Mouse (Mus musculus) megakaryocyte progenitor cell, adult 5-6 weeks (primary cell): Measurements from ENCODE around the gene Ihh. TPM values are rescaled to one million over a fixed set of nuclear protein-coding genes. Genes with fewer than 3 reads are reported as not detected.

Experiments
- ATAC-seq: replicated peaks from 2 replicates; pipeline ENCODE4 v1.8.0; 2016; ENCODE audit warnings: mild to moderate bottlenecking, moderate TSS enrichment, inconsistent platforms; ENCODE audit not compliant: poor library complexity
- total RNA-seq, 2 experiments: library from RNA; stranded (forward) in 1 of 2; stranded (reverse) in 1 of 2; fragments of 157-497, 149-512 nt in 1 of 2; fragments of 200-1000 nt in 1 of 2; gene quantifications; 2 replicates each; pipeline versions ENCODE4 v1.2.3 to v1.2.4; 2015 to 2017

The Ihh gene
- total RNA-seq, 2 experiments from 2014 or later, result 0.07 TPM; not detected in 1

GRCm38 (mm10) chr1:74947986-74948670 is 3.3 kb downstream of the Ihh start:
- ATAC-seq, result 0 out of 2 replicates have a peak, but pooled peaks have one; percentile 17

- no peak for ATAC-seq
These were observed 9.7 kb downstream of the Ihh start for GRCm38 (mm10) chr1:74941651-74942360.

- no peak for ATAC-seq
These were observed 11.7 kb downstream of the Ihh start for GRCm38 (mm10) chr1:74939762-74940161.

GRCm38 (mm10) chr1:74936221-74936830 is 15.1 kb downstream of the Ihh start:
- ATAC-seq, result no peak

- ATAC-seq, result no peak
These were observed 16.1 kb downstream of the Ihh start, which contains the start of gene Cfap65 for GRCm38 (mm10) chr1:74935402-74935801. Gene Cfap65, minus strand, starts transcription at chr1:74935599.

GRCm38 (mm10) chr1:74927621-74928296 is 23.7 kb downstream of the Ihh start:
- no peak for ATAC-seq

- ATAC-seq, result peak; percentile 55; the same call in 1 of the 2 replicates
These were observed 24.8 kb downstream of the Ihh start for GRCm38 (mm10) chr1:74926721-74927120.

GRCm38 (mm10) chr1:74924464-74924863 is 27.0 kb downstream of the Ihh start:
- no peak for ATAC-seq

- peak; percentile 52 for ATAC-seq
These were observed 35.8 kb downstream of the Ihh start for GRCm38 (mm10) chr1:74915706-74916105.

GRCm38 (mm10) chr1:74902191-74902590 is 49.3 kb downstream of the Ihh start:
- ATAC-seq, result no peak

GRCm38 (mm10) chr1:74901686-74902085 is 49.8 kb downstream of the Ihh start:
- ATAC-seq, result no peak

GRCm38 (mm10) chr1:74900341-74901285 is 50.9 kb downstream of the Ihh start:
- no peak for ATAC-seq

GRCm38 (mm10) chr1:74898656-74899431 is 52.6 kb downstream of the Ihh start:
- ATAC-seq, result no peak

- ATAC-seq, result no peak
These were observed 53.5 kb downstream of the Ihh start for GRCm38 (mm10) chr1:74897976-74898375.

Other genes starting within 250 kb of the Ihh start
- 2.4 and 10.6 TPM in 2 replicates for gene Cyp27a1, start 238.1 kb downstream of the Ihh start, total RNA-seq (2015)
- gene Cyp27a1, start 238.1 kb downstream of the Ihh start, total RNA-seq (2017), result 4.5 and 5.2 TPM in 2 replicates
- not detected in 2 replicates for gene Prkag3, start 202.5 kb downstream of the Ihh start, total RNA-seq (2015)
- gene Prkag3, start 202.5 kb downstream of the Ihh start, total RNA-seq (2017), result not detected in 2 replicates
- 0.07 and 0.17 TPM in 2 replicates for gene Wnt6, start 179.8 kb downstream of the Ihh start, total RNA-seq (2015)
- 0.74 TPM in 1 of 2 replicates, not detected in the other for gene Wnt6, start 179.8 kb downstream of the Ihh start, total RNA-seq (2017)
- not detected in 2 replicates for gene Wnt10a, start 160.2 kb downstream of the Ihh start, total RNA-seq (2015)
- gene Wnt10a, start 160.2 kb downstream of the Ihh start, total RNA-seq (2017), result not detected in 2 replicates
- not detected in 2 replicates for gene Cdk5r2, start 96.7 kb downstream of the Ihh start, total RNA-seq (2015)
- not detected in 2 replicates for gene Cdk5r2, start 96.7 kb downstream of the Ihh start, total RNA-seq (2017)
- not detected in 2 replicates for gene Fev, start 66.3 kb downstream of the Ihh start, total RNA-seq (2015)
- not detected in 2 replicates for gene Fev, start 66.3 kb downstream of the Ihh start, total RNA-seq (2017)
- gene Cryba2, start 58.5 kb downstream of the Ihh start, total RNA-seq (2015), result not detected in 2 replicates
- gene Cryba2, start 58.5 kb downstream of the Ihh start, total RNA-seq (2017), result not detected in 2 replicates
- not detected in 2 replicates for gene Cfap65, start 16.1 kb downstream of the Ihh start, total RNA-seq (2015)
- not detected in 2 replicates for gene Cfap65, start 16.1 kb downstream of the Ihh start, total RNA-seq (2017)
- gene Nhej1, start 173.5 kb upstream of the Ihh start, total RNA-seq (2015), result 9.3 and 11.1 TPM in 2 replicates
- 10.4 and 12.6 TPM in 2 replicates for gene Nhej1, start 173.5 kb upstream of the Ihh start, total RNA-seq (2017)
- 0.15 and 0.44 TPM in 2 replicates for gene Slc23a3, start 182.2 kb upstream of the Ihh start, total RNA-seq (2015)
- gene Slc23a3, start 182.2 kb upstream of the Ihh start, total RNA-seq (2017), result not detected in 2 replicates
- gene Cnppd1, start 191.0 kb upstream of the Ihh start, total RNA-seq (2015), result 16.8 and 17.2 TPM in 2 replicates
- gene Cnppd1, start 191.0 kb upstream of the Ihh start, total RNA-seq (2017), result 40.3 and 52.9 TPM in 2 replicates
- gene Retreg2, start 191.1 kb upstream of the Ihh start, total RNA-seq (2015), result 40.8 and 47.4 TPM in 2 replicates
- 42.3 and 50.2 TPM in 2 replicates for gene Retreg2, start 191.1 kb upstream of the Ihh start, total RNA-seq (2017)
- gene Zfand2b, start 217.0 kb upstream of the Ihh start, total RNA-seq (2015), result 20.2 and 21.5 TPM in 2 replicates
- gene Zfand2b, start 217.0 kb upstream of the Ihh start, total RNA-seq (2017), result 24.4 and 24.7 TPM in 2 replicates
- gene Abcb6, start 228.7 kb upstream of the Ihh start, total RNA-seq (2015), result 10.0 and 12.8 TPM in 2 replicates
- 10.3 and 14.8 TPM in 2 replicates for gene Abcb6, start 228.7 kb upstream of the Ihh start, total RNA-seq (2017)
- 7.7 and 7.8 TPM in 2 replicates for gene Ankzf1, start 240.5 kb upstream of the Ihh start, total RNA-seq (2015)
- gene Ankzf1, start 240.5 kb upstream of the Ihh start, total RNA-seq (2017), result 21.7 and 27.0 TPM in 2 replicates
- 14.5 and 18.2 TPM in 2 replicates for gene Atg9a, start 240.5 kb upstream of the Ihh start, total RNA-seq (2015)
- 7.2 and 9.5 TPM in 2 replicates for gene Atg9a, start 240.5 kb upstream of the Ihh start, total RNA-seq (2017)